Mouse (Mus musculus): ENCODE measurements around the gene 4833423E24Rik. TPM values are rescaled to one million over a fixed set of nuclear protein-coding genes. Genes with fewer than 3 reads are reported as not detected.

The 4833423E24Rik gene
- not detected for total RNA-seq (2023)

DNA sequence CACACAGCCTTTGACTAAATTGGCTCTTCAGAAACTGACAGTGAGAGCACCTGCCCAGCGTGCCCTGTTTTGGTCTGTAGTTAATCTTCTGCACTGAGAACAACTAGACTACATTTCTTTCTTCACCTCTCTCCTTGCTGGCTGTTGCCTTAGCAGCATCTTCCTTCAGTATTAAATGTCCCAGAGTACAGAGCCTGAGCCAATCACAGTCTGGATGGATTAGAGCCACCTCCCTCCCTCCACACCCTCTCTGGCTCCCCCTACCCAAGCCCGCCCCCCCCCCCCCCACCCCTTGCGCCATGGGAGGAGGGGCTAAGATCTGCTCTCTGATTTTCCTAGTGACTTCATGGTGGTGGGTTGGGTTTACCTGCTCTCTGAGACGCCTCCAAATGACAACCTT is at the start of gene 4833423E24Rik:
4833423E24Rik (minus strand) TSS at position 146 of the 400 bp plus-strand sequence.

DNA sequence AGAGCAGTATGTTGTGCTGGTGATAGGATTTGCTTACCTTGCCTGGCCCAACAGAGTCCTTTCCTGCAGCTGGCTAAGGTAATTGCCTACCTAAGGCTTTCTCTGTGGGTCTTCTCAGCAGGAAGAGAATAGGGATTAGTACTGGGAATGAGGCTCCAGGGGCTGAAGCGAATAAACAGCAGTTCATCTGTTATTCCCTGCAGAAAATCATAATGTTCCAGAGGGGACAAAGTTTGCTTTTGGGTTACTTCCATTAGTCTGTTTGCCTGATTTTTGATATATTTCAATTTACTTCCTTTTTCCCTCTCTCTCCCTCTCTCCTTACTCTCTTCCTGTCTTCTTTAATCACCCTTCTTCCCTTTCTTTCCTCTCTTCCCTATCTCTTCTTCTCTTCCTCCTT is 75.3 kb downstream of the 4833423E24Rik start, which contains the start of gene Olfr995:
Olfr995 (minus strand) TSS at position 101 of the 400 bp plus-strand sequence.

DNA sequence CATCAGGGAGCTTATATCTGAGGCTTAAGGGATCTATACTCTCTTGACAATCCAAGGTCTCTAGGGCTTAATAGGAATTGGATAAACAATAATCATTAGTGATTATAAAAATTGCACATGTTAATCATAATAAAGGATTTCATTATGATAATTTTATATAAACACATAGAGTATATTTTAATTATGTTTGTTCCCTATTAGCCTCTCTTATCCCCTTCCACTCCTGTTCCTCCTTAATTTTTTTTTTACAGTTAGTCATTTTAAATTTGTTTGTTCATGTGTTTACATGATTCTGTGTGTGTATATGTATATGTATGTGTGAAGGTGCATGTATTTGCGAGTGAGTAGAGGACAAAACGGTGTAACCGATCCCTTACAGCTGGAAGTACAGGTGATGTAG is 82.5 kb downstream of the 4833423E24Rik start, which contains the start of gene Olfr994:
Olfr994 (minus strand) TSS at position 101 of the 400 bp plus-strand sequence.

Other genes with a start within 250 kb of the 4833423E24Rik start
- gene Olfr987, start 179.7 kb downstream of the 4833423E24Rik start, total RNA-seq (2023): not detected
- not detected for gene Olfr988, start 155.8 kb downstream of the 4833423E24Rik start, total RNA-seq (2023)
- gene Olfr992, start 109.6 kb downstream of the 4833423E24Rik start, total RNA-seq (2023): not detected
- not detected for gene Olfr993, start 104.1 kb downstream of the 4833423E24Rik start, total RNA-seq (2023)
- not detected for gene Olfr994, start 82.6 kb downstream of the 4833423E24Rik start, total RNA-seq (2023)
- not detected for gene Olfr995, start 75.4 kb downstream of the 4833423E24Rik start, total RNA-seq (2023)
- not detected for gene Olfr996, start 60.2 kb upstream of the 4833423E24Rik start, total RNA-seq (2023)
- not detected for gene Olfr998, start 69.9 kb upstream of the 4833423E24Rik start, total RNA-seq (2023)
- not detected for gene Olfr1000, start 92.9 kb upstream of the 4833423E24Rik start, total RNA-seq (2023)
- not detected for gene Olfr1002, start 131.7 kb upstream of the 4833423E24Rik start, total RNA-seq (2023)
- gene Olfr154, start 145.4 kb upstream of the 4833423E24Rik start, total RNA-seq (2023): not detected
- gene Olfr1006, start 159.7 kb upstream of the 4833423E24Rik start, total RNA-seq (2023): not detected
- gene Olfr1008, start 170.4 kb upstream of the 4833423E24Rik start, total RNA-seq (2023): not detected
- not detected for gene Olfr1009, start 196.4 kb upstream of the 4833423E24Rik start, total RNA-seq (2023)
- not detected for gene Olfr1012, start 243.7 kb upstream of the 4833423E24Rik start, total RNA-seq (2023)
- gene Olfr1013, start 248.1 kb upstream of the 4833423E24Rik start, total RNA-seq (2023): not detected

Data from neutrophil, adult 83 days (primary cell).